Mouse (Mus musculus): ENCODE data around the gene Zkscan2. TPM values are rescaled to one million over a fixed set of nuclear protein-coding genes. Genes with fewer than 3 reads are reported as not detected.

Zkscan2 gene
- 1.4 and 2.0 TPM in 2 replicates for total RNA-seq (2021)
- long read RNA-seq, experiment 1, partial matches to known transcripts, result 0 of 1 reads
- long read RNA-seq, experiment 1, other reads (novel, unspliced or antisense), result 0 of 1 reads
- long read RNA-seq, experiment 2, partial matches to known transcripts, result 0 of 1 reads
- long read RNA-seq, experiment 2, other reads (novel, unspliced or antisense), result 1 of 1 reads

DNA sequence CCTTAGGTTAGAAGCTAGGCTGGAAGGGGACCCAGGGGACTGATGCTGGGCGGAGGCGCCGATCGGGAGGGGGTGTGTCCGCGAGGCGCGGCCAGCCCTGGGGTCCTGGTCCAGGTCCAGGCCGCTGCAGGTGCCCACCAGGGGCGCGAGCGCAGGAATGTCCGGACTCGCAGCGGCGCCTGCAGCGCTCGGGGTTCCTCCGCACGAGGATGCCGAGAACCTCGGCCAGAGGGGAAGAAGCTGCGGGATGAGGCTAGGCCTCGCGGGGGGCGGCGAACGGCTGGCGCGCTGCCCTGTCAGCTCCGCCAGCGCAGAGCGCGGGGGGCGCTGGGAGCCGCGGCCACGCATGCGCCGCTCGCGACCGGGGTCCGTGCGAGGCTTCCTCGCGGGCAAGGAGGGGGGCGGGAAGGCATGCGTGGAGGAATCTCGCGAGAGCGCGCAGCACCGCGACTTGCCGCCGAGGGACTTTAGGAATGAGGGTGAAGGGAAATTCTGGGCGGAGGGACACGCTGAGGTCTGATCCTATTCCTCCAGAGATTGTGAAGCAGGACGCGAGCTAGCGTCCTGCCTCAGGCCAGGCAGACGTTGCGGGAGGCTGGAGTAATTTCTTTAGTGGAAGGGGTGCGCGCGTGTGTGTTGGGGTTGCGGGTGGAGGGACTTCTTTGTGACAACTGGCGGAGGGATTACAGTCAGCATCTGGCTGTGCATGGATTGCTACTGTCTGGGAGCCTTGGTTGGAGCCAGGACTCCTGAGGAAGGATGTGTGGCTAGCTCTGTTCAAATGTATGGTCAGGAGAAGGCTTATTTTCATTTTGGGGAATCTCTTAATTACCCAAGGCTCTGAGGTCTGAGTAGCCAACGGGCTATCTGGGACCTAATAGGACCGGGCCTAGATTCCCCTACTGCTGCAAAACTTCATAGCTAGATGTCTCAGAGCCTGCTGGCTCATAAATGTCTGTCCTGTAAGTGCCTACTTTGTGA is at the start of gene Zkscan2:
Gene Zkscan2, minus strand, starts transcription at position 211 of the 981 bp plus-strand sequence.
- peak; percentile 92 for DNase-seq

DNA sequence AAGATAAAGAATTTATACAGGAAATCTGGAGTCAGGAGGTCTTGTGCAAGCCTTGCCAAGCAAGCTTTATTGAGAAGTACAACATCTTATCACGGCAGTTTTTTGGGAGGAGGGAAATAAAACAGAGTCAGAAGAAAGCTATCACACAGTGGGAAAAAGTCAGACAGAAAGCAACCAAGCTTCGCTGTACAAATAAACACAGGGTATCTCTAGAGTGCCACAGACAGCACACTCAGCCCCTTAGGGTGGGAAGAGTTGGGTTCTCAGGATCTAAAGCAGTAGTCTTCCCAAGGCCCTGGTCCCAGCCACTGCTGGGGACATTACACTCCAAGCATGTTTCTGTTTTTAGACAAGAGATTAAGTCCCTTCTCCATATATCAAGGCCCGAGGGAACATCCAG is 28.9 kb upstream of the Zkscan2 start:
- no peak for DNase-seq

DNA sequence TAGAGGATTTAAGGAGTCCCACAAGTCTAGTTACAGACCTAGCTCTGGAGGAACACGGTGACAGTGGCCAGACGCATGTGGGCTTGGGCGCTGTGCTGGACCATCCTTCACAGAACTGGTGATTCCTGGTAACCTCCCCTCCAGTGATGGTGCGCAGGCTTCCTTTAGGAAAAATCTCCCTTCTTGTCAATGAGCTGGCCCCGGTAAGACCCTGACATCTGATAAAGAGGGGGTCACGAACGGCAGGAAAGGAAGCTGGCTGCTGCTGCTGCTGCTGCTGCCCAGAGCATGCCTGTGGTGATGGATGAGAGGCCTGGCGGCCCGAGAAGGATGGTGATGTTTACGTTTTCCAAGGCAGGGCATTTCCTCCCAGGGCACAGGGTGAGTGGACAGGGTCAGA is 25.5 kb upstream of the Zkscan2 start:
- no peak for DNase-seq

DNA sequence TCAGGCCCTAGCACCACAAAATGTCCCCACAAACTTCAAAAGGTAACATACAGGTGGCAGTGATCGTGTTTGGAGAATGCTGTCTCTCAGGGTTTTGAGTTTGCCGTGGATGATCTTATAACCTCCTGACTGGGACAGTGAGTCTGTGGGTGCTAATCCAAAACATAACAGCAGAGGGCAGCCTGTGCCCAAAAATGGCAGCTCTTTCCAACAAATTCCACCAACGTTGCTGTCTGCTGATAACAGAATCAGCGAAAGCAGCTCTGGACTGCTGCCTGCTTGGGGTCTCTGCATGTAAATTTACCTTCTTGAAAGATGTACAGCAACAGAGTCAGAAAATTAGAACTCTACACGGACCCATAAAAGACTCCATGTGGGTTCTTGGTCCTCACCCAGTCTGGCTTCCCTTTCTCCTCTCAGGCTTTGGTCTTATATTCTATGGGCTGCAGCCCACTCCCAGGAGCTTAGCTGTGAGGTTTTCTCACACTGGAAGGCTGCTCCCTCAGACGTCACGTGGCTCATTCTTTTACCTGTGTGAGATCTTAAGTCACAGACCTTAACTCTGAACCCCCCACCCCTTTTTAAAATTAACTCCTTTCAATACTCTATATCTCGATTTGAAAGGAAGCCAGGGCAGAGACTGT is 24.1 kb upstream of the Zkscan2 start:
- DNase-seq, result peak; percentile 70

DNA sequence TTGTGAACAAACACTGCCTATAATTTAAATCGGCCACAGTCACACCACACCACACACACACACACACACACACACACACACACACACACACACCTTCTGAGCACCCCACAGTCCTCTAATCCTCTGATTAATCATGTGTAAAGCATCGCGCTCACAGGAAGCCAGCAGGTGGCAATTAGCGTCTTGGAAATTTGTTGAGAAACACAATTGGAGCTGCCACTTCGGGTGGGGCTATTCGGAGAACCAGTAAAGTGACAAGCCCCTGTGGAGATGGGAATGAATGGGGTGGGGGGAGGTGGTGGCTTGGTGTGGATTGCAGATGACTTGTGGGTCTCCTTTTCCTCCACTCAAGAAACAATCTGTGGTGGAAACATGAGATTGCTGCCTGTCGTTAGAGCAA is 7.7 kb upstream of the Zkscan2 start:
- DNase-seq, result no peak

DNA sequence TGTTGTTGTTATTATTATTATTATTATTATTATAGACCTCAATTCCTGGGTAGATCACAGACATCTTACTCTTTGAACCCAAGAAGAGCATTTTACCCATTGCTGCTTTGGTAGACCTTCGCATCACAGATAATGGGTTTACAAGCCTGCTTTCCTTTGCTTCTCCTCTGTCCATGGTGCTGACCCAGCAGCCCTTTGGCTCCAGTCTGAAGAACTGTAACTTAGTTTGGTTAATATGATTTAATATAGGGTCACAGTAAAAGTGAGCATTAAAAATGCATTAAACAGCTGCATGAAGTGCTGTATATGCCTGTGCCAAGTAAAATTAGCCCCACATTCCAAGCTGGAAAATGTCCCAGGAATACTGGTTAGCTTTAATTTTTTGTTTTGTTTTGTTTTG is 3.1 kb upstream of the Zkscan2 start:
- peak; percentile 71 for DNase-seq

DNA sequence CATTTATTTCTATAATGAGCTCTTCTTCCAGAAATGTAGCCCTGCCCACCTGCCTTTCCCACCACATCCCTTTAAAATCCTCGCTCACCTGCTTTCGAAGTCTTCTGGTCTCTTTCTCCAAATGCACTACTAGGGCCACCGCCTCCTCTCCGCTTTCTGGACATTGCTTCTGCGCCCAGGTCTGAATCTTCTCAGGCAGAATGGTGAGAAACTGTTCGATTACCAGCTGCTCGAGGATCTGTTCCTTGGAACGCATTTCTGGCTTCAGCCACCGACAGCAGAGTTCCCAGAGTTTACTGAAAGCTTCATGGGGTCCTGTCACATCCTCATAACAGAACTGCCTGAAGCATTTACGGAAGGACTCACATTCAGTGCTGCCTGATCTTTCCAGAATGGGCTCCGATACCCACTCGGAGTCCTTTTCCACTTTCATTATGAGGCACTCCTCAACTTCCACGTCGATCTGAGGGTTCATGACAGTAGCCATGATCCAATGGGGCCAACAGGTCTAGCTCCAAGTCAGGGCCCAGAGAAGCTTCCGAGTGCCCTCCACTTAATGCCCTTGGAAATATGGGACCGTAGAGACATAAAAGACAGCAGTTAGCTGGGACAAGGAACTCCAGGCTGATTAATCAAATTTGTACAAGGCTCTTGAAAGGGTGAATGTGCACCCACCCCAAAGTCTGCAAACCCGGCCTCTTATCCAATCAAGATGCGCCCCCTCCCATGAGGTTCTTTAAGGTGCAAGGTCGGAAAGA is 589 bp downstream of the Zkscan2 start:
- DNase-seq, result no peak

DNA sequence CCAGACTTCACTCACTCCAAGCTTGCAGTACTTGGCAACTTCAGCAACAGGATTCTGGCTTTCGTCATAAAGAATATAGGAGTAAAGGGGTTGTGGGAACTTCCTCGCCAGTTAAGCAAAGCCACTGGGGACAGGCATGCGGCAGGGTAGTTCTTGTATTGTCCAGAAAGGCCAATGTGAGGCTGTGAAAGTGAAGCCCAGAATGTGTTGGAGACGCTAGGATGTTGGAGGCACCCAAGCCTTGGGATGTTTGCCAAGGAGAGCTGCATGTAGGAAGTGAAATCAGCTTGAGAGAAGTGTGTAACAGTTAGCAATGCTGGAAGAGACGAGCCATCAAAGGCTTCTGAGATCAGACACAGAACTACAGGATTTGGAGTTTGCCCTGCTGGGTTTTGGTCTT is 12.5 kb downstream of the Zkscan2 start:
- DNase-seq, result no peak

DNA sequence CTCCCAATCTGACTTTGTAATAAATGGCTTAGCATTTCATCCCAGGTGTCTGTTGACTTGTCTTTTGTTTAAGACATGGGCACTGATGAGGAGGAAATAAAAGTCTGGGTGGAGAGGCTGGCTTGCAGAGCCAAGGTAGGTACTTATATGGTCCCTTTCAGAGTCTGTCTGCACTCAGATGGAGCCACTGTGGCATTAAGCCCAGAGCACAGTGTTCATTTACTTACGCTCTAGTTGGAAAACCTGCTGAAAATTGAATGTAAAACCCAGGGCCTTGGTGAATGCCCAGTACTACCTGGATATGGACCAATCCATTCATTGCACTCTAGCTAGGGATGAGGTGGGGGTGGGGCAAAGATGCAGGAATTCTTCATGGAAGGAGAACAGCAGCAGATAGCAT is 32.3 kb downstream of the Zkscan2 start:
- DNase-seq, result no peak

DNA sequence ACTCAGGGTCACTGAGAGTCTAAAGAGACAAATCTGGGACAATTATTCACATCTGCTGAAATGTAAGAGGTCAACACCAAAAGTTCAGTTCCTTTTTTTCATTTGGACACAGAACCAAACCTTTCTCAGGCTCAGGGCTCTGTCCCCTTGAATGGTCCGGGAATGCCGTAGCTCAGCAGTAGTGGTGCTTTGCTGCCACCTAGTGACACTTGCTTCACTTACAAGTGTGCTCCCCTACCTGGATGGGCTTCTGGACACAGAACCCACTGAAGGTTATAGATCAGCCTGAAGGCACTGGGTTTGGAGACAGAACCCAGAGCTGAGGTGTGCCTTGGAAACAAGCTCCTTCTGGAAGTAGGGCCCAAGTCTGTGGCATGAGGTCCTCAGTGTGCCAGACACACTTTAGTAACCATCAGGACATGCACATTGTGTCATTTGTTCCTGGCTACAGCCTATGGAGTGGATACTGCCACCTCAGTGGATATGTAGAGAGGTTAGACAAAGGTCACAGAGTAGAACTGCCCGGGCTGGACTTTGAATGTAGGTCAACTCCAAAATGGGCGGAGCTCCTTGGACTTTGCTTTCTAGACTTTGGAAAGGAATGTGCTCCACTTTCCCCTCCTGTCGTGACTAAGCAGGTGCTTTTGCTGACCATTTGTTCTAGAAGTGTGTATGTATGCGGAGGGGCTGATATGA is 34.4 kb downstream of the Zkscan2 start:
- DNase-seq, result peak; percentile 82

DNA sequence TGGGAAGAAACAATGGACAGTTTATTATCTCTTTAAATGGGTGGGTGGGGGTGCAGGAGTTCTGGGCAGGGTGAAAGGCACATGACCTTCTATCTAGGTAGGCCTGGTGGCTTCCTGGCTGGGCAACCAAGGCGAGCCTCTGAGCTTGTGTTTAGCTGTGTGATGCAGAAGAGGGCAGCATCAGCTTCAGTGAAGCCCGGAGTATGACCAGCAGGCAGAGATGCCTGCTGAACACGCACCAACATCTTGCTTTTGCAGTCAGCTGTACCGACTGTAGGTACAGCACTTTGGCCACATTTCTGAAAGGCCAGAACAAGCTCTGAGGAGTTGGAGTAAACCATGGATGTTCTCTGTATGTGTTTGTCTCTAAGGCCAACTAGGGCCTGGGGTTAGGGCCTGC is 36.7 kb downstream of the Zkscan2 start:
- no peak for DNase-seq

DNA sequence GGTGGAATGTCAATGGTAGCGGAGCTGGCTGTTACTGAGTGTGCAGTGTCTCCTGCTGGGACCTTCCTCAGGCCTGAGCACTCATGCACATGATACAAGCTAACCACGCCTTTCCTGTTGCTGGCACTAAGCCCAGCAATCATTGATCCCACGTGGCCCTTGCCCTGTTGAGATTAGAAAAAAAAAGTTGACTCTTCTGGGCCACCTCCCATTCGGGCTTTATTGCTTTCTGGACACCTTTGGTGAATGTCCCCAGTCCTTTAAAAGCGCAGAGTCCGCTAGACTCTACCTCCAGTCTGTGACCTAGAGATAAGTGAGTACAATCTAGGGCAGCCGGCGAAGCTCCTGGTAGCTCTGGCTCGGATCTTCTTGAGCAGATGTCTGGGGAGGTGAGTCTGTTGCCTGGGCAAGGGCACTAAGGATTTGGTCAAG is 38.2 kb downstream of the Zkscan2 start, which contains the start of gene Aqp8:
Gene Aqp8, plus strand, starts transcription at position 222 of the 432 bp plus-strand sequence.
- peak; percentile 57 for DNase-seq

DNA sequence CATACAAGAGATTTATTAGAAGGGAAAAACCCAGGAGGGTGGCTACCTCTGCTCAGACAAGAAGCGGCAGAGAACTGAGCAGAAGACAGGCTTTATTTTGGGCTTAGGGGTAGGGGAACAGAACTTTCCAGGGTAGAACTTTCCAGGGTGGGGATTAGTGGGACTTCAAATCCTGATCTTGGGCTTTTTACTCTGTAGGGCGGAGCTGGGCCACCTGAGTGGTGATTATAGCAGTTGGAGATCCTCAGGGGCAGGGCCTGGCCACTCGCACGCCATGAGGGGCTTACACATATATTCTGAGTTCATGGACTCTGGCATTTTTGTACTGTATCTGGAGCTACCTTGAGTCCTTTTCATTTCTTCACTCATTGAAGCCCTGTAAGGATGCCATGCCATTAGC is 38.9 kb downstream of the Zkscan2 start:
- DNase-seq, result no peak

DNA sequence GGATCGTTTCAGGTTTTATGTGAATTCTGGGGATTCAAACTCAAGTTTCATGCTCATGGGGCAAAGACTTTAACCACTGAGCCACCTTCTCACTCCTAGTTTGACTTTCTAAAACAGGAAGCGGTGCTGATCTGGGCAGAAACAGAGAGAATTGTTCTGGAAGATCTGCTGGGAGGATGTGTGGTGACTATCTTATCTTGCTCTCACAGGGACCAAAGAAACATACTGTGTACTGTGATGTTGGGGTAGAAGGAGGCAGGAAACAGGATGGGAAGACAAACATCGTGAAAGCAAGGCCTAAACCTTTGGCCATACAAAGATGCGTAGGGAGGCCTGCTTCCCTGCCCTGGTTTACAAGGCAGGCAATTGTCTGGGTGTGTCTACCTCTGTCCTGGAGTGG is 41.0 kb downstream of the Zkscan2 start:
- no peak for DNase-seq

DNA sequence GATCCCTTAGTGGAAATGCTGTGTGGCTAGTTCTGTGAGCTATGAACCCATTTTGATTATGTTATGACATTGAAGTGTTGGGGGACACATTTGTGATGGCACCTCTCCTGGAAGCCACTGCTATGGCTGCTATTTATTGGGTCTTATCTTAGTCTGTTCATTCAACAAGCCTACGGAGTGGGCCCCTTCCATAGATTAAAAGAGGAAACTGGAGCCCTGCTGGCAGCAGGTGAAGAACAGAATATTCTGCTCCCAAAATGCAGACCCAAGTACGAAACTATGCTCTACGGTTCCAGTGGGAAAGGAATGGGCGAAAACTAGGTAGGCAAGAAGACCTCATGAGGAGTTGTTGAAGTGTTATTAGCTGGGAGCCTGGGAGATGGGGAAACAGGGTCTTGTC is 41.9 kb downstream of the Zkscan2 start:
- DNase-seq, result no peak

DNA sequence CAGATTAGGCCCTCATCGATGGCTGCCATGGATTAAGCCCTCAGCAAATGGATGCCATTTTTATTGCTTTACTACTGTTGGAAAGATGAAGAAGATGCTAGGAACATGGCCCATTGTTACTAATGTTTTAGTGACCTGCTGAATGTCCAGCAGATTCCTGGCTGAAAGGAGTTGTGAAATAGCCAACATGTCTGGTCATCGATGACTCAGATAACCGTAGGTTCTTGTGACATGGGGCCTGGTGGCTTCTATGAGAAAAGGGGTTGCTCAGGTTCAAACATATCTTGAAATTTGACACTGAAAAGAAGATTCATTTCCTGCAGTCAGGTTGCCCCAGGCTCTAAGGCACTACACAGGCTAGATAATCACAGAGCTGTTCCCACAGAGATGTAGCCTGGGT is 45.2 kb downstream of the Zkscan2 start:
- DNase-seq, result no peak

DNA sequence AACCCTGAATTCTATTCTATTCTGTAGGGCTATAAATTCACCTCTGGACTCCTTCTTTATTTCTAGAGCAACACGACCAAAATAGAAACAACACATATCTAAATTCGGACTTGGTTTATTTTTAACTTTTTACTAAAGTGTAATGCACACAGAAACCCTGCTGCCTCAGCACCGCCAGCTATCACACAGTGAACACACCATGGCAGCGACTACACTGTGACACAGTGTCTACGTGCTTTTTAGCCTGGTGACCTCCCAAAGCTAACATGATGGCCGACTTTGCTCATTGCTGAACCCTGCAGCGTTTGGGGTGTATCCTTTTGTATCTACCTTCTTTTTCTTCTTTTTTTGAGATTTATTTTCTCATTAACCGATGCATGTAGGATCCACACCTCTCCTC is 47.2 kb downstream of the Zkscan2 start:
- no peak for DNase-seq

DNA sequence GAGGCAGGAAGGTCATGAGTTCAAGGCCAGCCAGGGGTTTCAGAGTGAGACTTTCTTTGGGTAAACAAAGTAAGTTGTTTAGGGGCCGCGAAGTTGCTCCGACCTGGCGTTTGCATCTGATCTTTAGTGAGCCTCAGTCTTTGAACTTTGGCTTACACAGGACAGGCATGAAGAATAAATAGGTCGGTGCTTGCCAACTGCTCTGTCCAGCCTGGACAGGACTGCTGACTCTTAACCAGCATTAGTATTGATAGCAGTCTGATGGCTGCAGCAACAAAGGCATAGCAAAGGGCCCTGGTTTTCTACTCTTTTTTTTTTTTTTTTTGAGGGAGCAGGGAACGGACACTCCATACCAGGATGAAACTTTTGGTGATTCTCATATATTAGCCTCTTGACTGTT is 47.7 kb downstream of the Zkscan2 start:
- no peak for DNase-seq

DNA sequence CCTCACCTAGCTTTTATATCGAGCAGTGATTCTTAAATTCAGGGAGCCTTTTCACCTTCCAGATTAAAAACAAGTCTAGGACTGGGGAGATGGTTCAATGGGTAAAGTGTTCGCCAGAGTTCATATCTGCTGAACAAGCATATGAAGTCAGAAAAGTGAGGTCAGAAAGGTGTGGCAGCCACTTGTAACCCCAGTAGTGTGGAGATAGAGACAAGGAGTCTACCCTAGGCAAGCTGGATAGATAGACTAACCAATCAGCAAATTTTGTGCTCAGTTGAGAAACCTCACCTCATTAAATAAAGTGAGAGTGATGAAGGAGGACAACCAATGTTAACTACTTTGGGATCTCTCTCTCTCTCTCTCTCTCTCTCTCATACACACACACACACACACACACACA is 49.7 kb downstream of the Zkscan2 start:
- no peak for DNase-seq

DNA sequence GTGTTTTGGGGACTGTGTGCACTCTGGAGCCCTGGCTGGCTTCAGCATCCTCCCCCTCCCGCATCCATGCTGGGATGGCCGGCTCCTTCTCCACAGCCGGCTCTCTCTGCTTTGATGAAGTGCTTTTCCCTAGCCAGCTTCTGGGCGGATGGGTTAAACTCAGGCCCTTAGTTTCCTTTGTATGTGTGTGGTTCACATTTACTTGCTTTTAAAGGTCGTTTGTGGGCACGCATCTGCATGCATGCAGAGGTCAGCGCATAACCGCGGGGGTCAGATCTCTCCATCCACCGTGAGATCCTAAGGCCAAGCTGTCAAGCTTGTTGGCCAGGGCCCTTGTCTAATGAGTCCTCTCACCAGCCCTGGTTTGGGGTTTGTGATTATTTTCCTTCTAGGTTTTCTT is 50.6 kb downstream of the Zkscan2 start:
- DNase-seq, result no peak

DNA sequence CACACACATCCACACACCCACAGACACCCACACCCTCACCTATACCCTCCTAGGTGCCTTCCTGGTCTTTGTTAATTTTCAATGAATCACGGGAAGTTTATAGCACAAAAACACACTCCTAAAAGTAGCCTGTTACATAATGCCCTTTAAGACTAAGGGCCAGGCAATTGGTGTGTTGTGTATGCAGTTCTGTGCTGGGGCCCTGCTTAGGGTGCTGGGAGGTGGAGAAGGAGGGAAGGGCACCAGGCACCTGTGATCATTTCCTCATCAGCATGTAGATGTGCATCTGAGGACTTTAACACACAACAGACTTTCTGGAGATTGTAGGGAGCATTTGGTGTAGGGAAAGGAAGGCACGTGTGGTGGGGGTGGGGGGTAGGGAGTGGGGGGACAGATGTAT is 51.5 kb downstream of the Zkscan2 start:
- DNase-seq, result no peak

DNA sequence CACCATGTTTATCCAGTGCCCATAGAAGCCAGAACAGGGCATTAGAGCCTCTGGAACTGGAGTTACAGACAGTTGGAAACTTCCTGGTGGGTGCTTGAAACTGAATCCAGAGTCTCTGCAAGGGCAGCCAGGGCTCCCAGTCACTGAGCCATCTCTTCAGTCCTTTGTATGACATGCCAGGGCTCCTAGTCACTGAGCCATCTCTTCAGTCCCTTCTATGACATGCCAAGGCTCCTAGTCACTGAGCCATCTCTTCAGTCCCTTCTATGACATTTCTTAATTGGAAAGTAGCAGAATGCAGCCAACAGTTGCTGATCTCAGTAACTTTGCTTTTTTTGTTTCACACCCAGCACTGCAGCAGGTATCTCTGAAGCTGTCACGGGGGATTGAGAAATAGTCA is 58.2 kb downstream of the Zkscan2 start:
- DNase-seq, result no peak

Data from adrenal gland, postnatal 14 days (tissue).